Mouse (Mus musculus): ENCODE data around the gene Scel.

DNA sequence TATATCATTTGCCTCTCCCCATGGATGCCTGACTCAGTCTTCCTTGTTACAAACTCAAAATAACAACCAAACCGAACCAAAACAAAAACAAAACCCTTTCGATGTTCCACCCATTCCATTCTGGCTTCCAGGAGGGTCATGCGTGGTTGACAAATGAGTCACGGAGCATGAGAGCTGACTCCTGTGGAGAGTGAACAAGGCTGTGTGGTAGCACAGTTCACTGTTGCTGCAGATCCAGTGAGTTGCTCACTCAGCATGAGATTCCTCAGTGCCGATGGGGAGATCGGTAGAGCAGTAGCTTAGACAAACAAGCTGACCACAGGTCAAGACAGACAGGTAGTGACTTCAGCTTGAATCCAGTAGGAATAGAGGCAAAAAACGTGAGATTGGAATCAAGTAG, 12.8 kb upstream of the Scel start:
- TF ChIP-seq CTCF (IDR thresholded peaks at IDR 0.05; ENCODE audit: control insufficient read depth, insufficient read depth, low read length) (no peak), POLR2A (IDR thresholded peaks at IDR 0.05; ENCODE audit: borderline replicate concordance, control insufficient read depth, low read depth, low read length) (no peak)

Data from bone marrow, adult 2 months (tissue).